Mouse (Mus musculus) spleen, postnatal 10 days (tissue): Measurements from ENCODE around the gene Srsf10.
A peak's percentile ranks its signal among the peaks of the same experiment; 100 is the strongest.

Experiments used
- DNase-seq, 2 experiments: peaks; one replicate each; pipeline ENCODE4 v3.0.0; 2021 to 2022; ENCODE audit warnings: low spot score in 2 of 2

The Srsf10 gene

DNA sequence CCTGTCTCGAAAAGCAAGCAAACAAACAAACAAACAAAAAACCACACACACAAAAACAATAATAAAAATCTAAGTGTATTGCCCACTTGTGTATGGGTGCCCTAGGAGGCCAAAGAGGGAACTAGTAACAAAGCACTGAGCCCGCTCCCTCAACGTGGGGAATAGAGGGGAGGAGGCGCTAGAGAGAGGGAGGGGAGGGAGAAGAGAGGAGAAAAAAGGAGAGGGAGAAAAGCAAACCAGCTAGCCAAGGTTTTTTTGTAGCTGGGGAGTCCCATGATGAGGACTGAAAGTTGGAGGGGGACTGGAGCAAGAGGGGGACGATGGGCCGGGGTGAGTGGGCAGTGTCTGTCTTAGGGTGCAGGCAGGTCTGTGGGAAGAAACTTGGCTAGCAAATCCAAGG is 467 bp upstream of the Srsf10 start:
- no peak for DNase-seq

DNA sequence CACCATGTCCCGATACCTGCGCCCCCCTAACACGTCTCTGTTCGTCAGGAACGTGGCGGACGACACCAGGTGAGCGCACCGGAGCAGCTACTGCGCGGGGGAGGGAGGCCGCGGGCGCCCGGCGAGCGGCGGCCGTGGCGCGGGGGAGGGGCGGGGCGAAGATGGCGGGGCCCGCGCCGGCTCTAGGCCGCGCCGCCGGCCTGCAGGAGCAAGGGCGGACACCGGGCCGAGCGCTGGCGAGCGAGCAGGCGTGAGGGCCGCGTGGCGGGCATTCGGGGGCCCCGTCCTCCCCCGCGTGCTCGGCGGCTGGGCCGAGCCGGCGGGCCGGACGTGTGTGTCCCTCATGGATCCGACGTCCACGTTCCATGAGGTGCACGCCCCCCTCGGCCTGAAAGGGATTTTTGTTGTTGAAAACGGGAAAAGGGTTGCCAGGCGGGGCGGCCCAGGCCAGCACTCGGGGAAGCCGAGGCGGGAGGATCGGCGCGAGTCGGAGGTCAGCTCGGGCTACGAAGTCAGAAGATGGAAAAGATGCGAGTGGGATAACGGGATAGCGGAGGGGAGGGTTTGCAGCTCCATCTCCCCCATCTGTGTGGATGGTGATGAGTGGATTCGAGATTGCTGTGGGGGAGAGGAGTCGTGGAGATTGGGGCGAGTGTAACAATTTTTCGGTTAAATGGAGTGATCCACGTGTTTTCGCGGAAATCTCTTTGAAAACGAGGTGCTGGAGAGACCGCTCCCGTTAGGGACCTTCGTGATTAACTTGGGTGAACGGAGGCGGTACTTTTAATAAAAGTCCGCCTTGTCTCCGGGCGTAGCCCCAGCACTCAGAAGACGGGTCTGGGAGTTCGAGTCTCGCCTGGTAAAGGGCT is 910 bp downstream of the Srsf10 start:
- DNase-seq = peak; percentile 67 to 69

DNA sequence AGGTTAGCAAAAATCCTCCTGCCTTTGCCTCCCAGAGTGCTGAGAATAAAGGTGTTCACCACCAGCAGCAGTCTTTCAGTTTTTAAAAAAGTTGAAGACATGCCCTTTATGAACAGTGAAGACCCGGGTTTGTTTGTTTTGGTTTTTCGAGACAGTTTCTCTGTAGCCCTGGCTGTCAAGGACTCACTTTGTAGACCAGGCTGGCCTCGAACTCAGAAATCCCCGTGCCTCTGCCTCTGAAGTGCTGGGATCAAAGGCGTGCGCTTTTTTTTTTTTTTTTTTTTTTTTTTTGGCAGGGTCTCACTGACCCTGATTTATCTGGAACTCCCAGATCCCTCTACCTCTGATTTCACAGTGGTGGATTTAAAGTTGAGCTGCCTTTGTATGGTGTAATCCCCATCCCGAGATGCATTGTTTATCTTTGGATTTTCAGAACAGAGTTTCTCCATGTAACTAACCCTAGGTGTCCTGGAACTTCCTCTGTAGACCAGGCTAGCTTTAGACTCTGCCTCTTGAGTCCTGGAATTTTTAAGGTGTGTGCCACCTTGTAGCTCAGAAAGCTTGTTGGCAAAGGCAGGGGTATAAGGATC is 2.1 kb downstream of the Srsf10 start:
- DNase-seq = no peak

DNA sequence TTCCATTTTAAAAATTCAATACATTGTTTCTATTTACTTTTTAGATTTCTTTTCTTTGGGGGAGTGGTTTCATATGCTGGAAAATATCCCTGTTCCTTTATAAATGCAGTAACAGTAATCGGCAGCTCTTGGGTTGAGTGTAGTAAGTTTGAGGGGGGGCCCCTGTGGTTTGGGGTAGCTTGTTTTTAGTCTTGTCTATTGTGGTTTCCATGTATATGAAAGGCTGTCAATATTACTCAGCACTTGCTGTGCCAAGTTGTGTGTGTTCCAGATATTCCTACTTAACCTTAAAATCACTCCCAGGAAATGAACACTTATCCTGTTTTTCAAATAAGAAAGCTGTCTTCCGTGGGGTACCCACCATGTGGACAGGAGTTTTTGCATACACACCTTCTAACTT is 13.4 kb downstream of the Srsf10 start:
- DNase-seq = no peak

DNA sequence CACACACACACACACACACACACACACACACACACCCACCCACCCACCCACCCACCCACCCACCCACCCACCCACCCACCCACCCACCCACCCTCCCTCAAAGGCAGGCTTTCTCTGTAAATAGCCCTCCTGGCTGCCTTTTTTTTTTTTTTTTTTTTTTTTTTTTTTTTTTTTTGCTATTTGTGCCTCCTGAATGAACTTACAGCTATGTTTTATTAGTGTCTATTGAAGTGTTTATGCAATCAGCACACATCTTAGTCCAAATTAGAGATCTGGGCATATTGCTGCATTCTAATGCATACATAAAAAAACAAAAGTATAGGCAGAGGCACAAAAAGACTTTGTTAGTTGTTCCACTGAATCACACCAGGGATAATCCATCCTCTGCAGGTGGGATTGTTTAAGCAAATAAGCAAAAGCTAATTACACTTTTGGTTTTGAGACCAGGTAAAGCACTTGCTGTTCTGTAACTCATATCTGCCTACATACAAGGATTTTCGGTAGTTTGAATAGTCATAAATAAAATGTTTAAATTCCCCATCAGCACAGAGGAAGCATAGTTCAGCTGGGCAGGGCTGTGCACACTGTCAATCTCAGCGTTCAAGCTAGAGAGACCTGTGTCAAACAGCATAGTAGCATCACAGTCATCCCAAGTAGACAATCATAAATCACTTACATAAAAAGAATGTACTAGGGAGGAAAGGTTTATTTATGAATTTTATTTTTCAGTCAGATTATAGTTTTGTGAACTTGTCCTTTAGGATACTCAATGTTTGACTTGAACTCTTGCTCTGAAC is 14.9 kb downstream of the Srsf10 start:
- DNase-seq = no peak

DNA sequence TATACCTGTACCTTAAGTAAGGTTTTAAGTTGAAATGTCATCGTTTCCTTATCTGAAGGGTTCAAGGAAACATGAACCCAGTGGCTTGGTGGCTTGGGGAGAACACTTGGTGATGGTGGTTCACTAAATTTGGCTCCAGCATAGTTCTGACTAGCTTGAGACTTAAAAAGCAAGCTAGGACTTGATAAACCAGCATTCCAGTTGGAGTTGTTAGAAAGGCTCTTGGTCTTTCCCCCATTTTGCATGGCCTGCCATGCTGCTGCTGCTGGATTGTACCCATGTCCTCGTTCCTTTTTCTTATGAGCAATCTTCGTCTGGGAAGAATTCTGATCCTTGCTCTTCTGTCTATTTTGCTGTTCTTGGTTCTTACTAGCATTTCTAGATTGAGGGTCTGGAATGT is 16.5 kb downstream of the Srsf10 start:
- DNase-seq = no peak

DNA sequence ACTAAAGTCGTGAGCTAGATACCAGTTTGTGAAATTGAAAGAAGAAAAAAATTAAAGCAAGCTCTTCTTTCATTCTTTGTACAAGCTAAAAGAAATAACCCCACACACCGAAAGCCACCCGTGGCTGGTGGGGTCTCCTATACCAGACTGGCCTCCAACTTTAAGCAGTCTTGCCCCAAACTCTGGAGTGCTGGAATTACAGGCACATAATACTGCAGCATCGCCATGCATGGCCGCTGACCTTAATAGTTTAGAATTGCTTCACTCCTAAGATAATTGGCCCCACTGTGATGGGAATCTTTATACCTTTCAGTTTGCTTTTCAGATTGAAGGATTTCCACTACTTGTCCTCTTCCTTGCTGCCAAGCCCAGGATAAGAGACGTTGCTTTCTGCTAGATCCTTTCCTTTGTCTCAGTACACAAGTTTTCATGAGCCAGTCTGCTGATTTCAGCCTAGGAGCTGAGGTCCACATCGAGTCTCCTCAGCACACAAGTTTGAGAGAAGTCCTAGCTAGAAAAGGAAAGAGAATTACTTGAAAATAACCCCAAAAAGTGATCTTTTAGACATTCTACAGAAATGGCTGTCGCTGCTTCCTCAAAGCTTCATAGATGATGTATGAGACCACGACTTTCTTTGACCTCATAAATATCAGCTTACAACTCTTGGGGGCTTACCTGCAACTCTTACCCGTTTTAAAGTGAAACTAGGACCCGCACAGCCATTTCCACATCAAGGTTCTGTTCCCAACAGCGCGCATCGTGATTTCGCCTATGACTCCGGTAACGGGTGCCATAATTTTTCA is 17.2 kb downstream of the Srsf10 start:
- DNase-seq = peak in 1 of 2 experiments; percentile 45

DNA sequence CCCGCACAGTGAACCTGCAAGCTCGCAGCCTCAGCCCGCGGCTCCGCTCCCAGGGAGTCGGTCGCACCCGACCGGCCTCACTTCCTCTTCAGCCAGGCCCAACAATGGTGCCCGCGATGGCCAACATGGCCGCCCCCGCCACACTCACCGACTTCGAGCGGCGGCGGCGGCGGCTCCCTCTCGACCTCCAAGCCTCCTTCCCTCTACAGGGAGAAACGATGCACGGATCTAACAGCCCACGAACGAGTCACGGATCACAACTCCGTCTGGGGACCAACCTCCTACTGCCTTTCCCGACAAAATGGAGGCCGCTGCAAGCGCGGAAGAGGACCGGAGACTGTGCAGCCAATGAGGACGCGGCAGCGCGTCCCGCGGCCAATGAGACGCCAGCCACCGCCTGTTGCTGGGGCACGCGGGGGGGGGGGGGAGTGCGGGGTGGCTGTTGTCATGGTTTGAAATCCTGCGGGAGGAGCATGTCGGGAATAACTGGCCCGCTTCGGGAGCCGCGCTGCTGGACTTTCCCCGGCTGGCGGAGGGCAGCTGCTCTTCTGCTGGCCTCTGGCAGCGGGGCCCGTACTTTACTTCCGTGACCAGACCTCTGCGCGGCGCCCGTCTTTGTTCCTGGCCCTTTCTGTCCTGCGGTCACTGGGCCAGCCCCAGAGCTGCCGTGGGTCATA is 18.1 kb downstream of the Srsf10 start, which contains the start of gene Pnrc2:
Gene Pnrc2, minus strand, starts transcription at position 325 of the 677 bp plus-strand sequence.
- DNase-seq = peak; percentile 90 to 91

DNA sequence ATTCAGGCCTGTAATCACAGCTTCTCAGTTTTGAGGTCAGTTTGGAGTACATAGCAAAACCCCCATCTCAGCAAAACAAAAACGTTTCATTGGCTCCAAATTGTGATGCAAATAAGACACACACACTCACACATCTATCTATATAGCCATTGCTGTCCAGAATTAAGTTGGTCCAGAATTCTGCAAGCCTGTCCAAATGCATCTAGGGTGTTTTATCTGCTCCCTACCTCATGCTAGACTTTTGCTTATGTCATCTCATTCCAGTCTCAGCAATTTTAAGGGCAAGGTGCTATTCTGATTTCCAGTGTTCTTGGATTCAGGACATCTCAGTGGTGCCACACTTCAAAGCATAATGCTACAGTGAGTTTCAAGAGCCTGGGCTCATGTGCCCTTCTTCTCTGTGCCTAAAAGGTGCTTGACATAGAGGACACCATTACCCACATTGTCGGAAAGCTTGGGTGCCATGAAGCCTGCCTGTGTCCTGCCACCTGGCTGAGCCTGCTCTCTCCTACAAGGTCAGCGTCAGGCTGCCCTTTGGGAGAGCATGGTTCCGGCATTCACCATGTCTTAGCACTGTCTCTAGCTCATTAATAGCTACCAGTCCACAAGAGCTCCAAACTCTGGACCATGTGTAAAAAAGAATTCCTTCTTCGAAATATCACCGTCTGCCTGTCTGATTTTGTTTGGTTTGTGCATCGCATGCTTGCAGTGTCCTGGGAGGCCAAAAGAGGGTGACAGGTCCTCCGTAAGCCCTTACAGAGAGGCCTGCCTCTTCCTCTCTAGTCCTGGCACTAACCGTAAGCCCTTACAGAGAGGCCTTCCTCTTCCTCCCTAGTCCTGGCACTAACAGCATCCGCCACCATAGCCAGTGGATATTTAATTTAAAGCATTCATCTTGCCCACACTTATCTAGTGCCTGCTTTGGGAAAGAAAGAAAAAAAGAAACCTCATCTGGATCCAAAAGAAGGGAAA is 19.3 kb downstream of the Srsf10 start:
- DNase-seq = peak in 1 of 2 experiments; percentile 43

DNA sequence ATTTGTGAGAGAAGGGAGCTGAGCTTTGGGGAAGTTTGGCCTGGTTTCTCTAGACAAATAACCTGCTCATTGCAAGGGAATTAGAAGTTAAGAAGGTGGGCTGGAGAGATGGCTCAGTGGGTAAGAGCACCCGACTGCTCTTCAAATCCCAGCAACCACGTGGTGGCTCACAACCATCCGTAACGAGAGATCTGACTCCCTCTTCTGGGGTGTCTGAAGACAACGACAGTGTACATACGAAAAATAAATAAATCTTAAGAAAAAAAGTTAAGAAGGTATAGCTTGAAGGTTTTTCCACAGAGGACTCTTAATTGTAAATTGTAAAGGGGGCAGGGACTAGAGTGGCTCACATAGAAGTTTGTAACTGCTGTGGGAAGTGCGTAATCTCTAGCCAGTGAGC is 20.0 kb downstream of the Srsf10 start:
- DNase-seq = peak in 1 of 2 experiments; percentile 25

DNA sequence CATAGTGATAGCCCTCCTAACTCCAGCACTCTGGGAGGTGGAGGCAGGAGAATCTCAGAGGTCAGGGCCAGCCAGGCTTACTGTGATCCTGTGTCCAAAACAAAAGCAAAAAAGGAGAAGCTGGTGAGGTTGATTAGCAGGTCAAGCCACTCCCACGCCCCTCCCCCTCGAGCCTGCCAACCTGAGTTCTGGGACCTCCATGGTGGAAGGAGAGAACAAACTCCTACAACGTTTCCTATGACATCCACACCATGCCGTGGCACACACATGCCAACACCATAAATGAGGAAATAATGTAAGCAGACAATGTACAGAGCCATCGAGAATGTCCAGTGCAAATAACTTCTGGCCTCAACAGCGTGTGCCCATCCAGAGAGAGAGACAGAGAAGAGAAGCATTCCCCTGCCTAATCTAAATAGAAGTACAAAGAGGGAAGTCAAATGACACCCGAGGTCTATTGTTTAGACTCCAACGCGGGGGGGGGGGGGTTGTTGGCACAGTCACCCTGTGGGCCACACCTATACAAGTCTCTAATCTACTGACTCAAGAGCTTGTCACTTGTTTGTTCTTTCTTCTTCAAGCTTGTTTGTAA is 20.5 kb downstream of the Srsf10 start:
- peak; percentile 71 to 81 for DNase-seq

DNA sequence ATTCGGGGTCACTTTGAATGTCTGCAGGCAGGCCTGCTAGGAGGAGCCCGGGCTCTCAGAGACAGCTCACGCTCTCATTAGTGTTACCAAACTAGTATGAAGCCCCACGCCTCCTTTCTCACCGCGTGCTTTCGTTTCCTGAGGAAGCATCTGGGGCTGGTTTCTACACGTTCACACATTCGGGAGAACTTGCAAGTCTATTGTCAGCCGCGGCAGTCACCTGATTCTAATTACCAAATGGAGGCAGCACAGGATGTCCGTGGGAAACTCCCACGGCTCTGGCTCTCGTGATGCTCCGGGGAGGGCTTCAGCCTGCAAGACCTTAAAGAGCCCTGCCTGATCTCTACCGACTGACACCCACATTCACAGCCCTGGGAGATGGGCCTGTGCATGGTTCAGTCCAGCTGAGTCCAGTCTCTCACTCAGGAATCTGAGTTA is 21.1 kb downstream of the Srsf10 start:
- DNase-seq = peak; percentile 68 to 81

DNA sequence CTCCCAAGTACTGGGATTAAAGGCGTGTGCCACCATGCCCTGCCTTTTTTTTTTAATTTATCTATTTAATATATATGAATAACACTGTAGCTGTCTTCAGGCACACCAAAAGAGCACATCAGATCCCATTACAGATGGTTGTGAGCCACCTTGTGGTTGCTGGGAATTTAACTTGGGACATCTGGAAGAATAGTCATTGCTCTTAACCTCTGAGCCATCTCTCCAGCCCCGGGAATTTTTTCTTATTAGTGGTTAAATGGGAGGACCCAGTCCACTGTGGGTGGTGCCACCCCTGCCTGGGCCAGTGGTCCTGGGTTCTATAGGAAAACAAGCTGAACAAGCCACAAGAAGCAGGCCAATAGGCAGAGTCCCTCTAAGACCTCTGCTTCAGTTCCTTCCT is 22.2 kb downstream of the Srsf10 start:
- no peak for DNase-seq

DNA sequence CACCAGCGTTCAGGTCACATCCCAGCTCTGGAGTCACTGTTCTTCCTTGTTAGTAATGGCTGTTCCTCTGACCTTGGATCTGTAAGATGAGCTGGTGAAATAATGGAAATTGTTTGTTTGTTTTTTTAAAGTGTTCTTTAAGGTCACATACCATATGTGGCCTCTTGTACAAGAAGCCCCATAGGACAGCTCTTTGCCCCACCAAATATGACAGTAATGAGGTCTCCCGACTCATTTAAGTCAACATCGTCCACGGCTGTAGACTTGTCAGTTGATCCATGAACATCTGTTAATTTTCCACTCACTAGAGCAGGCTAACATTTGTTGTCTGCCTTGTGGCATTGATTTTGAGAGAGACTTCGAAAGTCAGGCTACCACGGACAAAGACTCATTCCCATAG is 23.5 kb downstream of the Srsf10 start:
- no peak for DNase-seq

DNA sequence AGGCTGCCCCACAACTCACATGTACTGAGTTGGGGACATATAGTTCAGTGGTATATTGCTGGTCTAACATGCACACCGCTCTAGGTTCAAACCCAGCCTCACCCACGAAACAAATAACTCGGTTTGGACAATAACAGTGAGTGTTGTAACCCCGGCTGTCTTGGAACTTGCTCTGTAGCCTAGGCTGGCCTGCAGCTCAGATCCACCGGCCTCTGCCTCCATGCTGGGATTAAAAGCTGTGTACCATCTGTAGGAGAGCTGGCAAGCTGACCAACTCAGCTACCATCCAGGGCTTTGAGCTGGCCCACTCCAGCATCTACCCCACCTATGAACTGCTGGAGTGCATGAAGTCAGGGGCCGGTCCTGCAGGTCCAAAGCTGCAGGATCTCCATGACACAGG is 24.5 kb downstream of the Srsf10 start:
- no peak for DNase-seq

DNA sequence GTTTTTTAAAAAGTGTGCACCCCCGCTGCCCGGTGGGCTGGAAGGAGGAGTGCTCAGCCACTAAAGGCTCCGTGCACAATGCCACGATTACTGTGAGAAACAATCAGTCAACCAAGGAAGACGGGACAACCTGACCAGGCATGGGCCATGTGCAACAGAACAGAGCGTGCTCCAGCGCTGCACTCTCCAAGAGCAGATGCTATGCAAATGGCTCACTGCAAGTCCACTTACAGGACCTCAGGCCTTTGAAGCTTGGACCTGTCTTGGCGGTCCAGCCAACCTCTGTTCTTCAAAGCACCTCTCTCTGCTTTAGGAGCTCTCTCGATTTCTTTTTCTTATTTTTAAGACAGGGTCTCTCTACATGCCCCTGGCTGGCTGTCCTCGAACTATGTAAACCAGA is 25.0 kb downstream of the Srsf10 start:
- DNase-seq = no peak

DNA sequence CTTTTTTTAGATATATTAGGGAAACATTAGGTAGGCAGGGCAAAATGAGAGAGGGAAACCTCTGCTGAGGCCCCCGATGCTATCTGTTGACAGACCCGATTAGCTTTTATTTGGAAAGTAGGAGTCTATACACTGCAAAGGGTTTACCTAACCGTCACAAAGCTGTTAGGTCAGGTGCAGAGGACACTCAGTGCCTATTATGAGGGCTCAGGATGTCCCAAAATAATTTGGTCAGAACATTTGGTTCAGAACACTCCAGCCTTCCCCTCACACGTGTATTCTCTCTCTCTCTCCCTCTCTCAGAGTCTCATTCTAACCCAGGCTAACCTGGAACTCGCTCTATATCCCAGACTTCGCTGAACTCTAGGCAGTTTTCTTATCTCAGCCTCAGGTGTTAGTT is 26.5 kb downstream of the Srsf10 start:
- DNase-seq = no peak

DNA sequence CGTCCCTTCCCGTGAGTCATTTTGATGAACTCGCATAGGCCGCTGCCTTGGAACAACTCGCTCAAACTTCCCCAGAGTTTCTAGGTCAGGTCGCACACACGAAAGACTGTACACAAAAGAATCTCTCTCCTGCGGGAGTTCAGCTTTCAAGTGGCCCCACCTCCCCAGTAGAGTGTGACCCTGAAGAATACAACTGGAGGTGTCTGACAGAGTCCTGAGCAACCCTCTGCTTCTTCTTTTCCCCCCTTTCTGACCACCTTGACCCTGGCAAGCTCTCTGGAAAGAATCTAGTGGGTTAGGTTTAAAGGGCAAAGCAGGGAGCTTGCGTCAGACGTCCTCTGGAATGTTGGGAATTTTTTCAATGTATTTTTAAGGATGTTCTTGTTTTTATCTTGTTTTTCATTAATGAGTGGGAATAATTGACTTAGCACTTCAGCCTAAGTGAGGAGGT is 27.9 kb downstream of the Srsf10 start:
- DNase-seq = no peak

DNA sequence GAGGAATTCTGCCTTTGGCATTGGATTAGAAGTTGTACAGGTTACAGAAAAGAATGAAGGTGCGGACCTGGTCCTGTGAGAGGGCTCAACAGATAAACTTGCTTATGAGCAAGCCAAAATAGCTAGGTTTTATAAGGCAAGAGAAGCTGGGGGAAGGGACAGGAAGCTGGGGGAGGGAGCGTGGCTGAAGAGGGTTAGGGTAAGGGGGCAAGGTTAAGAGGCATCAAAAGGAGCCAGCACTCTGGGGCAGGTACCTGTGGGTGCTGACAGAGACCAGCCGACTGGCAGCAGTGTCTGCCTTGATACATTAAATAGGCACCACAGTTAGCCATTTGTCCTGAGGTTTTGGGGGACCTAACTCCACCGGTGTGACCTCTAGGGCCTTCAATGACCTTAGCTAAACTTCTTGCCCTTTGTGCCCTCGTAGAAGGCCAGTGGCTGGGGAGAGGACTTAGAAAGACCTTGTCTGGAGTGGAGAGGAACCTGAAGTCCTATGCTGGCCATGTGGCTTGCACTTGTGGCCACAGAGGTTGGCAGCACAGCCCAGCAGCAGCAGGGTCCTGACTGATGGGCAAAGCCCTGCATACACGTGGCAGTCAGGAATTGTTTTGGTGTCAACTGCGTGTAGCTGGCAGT is 28.5 kb downstream of the Srsf10 start:
- DNase-seq = no peak
